Mouse (Mus musculus): ENCODE data around the gene U2af2. TPM values are rescaled to one million over a fixed set of nuclear protein-coding genes. Genes with fewer than 3 reads are reported as not detected.
A peak's percentile ranks its signal among the peaks of the same experiment; 100 is the strongest.
"Not testable (repeated sequence)": the region's sequence is repeated elsewhere in the genome, so short reads cannot be mapped to it uniquely, and the experiment has no call there.

Gene U2af2
- total RNA-seq, 4 experiments from 2014 or later: 159 to 182 (median 174) TPM

- DNase-seq (ENCODE audit: low spot score in 2 of 2): no peak
These were observed 2.9 kb downstream of the U2af2 start for GRCm38 (mm10) chr7:5064886-5065285.

DNA sequence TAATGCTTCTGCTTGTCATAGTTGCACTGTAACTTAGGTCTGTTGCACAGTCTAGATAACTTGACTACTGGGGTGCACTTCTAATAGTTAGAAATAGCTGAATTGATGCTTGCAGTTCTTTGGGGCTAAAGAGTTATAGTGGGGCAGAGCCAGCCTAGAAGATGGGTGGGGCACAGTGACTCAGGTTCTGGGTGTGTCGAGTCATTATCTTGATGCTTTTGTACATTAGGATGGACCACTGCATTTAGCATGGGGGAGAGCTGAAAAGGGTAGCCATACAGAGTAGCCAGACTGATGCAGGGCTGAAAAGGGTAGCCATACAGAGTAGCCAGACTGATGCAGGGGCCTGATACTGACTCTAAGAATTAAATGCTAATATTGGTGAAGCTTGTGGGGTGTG is 11.6 kb downstream of the U2af2 start:
- no peak for DNase-seq (ENCODE audit: low spot score in 2 of 2)

GRCm38 (mm10) chr7:5074984-5075383 is 13.0 kb downstream of the U2af2 start:
- DNase-seq (ENCODE audit: low spot score in 2 of 2): no peak

- DNase-seq (ENCODE audit: low spot score in 2 of 2): no peak
These were observed 15.0 kb downstream of the U2af2 start for GRCm38 (mm10) chr7:5076931-5077330.

DNA sequence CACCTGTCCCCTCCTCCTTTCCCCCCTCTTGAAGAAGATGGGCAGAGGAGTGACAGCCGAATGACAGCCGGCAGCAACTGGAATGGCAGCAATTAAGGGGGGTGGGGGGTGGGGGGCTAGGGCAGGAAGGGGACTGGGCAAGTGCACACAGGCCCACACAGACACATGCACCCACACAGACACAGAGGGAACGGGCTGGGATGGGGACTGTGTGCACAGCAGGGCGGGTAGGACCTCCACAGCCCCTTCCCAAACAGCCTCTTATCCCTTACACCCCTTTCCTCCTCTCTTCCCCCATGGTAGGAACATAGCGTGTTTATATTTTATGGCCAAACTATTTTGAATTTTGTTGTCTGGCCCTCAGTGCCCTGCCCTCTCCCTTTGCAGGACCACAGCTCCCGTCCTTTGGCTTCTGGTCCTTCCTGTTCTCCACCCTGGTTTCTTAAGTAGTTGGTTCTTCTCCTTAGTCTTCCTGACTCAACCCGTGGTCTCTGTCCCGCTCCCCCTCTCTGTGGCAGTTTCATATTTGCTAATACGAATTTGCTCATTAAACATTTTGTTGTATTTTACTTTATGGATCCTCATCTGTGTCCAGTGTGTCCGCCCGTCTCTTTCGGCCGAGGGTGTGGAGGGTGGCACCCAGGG is 17.5 kb downstream of the U2af2 start:
- DNase-seq (ENCODE audit: low spot score in 2 of 2): not testable (repeated sequence)

DNA sequence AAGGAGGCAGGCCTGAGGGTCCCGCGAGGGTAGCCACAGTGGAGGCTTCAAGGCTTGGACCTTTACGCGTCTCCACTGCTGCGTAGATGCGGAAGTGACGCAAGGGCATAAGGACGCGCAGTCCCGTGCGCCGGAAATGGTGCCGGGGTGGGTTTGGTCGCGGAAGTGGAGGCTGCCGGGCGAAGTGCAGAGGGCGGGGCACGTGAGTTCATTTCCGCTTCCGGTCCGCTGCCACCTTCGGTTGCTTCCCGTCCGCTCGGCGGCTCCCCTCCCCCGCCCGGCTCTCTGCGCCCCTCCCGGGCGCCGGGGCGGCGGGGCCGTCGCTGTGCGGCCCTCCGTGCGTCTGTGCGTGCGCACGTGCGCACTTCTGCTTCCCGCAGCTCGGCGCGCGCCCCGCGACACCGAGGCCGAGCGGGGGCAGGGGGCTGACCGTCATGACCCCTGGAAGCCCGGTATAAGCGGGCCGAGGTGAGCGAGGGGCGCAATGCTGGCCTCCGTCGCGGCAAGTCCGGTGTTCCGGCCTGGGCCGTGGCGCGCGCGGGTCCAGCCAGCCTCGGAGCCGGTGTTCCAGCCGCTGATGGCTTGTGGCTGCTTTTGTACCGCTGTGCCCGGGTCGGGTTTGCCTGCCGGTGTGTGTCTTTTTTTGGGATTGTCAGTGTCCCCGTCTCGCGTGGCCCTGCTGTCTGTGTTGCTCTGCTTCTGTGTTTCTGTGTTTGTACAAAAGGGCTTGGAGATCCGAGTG is 18.2 kb downstream of the U2af2 start, which contains the start of gene Epn1:
Gene Epn1 (plus strand): TSS at position 226 of the 742 bp plus-strand sequence.
- DNase-seq (ENCODE audit: low spot score in 2 of 2): peak; percentile 91 to 95

DNA sequence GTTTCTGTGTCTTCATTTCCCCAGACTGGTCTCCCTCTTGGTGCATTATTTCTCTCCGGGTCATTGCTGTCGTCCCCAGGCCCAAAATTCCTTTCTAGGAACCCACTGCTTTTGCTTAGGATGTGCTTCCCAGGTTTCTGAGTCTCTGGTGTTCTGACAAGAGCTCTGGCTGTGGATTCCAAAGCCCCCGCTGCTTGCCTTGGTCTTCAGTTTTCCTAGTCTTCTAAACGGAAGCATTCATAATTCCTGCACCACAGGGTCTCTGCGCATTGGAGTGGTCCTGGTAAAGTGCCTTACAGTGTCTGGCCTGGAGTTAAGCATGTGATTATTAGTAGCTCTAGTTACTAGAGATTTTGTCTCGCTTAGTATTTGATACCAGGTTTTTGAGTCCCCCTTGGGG is 18.9 kb downstream of the U2af2 start:
- DNase-seq (ENCODE audit: low spot score in 2 of 2): no peak

GRCm38 (mm10) chr7:5081241-5081640 is 19.3 kb downstream of the U2af2 start:
- DNase-seq (ENCODE audit: low spot score in 2 of 2): no peak

GRCm38 (mm10) chr7:5081939-5082338 is 20.0 kb downstream of the U2af2 start:
- DNase-seq (ENCODE audit: low spot score in 2 of 2): no peak

- DNase-seq (ENCODE audit: low spot score in 2 of 2): no peak
These were observed 21.6 kb downstream of the U2af2 start for GRCm38 (mm10) chr7:5083325-5084105.

- DNase-seq (ENCODE audit: low spot score in 2 of 2): no peak
These were observed 23.6 kb downstream of the U2af2 start for GRCm38 (mm10) chr7:5085512-5085911.

GRCm38 (mm10) chr7:5086921-5087440 is 25.0 kb downstream of the U2af2 start:
- DNase-seq (ENCODE audit: low spot score in 2 of 2): no peak

GRCm38 (mm10) chr7:5087886-5088285 is 25.9 kb downstream of the U2af2 start:
- no peak for DNase-seq (ENCODE audit: low spot score in 2 of 2)

DNA sequence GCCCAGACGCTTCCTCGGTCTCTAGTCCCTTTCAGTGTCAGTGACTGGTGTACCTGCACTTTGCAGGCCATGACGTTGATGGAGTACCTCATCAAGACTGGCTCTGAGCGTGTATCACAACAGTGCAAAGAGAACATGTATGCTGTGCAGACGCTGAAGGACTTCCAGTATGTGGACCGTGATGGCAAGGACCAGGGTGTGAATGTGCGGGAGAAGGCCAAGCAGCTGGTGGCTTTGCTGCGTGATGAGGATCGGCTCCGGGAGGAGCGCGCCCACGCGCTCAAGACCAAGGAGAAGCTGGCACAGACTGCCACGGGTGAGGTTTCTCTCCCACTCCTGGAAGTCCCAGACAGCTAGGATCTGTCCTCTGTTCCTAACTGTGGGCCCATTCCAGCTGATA is 27.9 kb downstream of the U2af2 start:
- DNase-seq (ENCODE audit: low spot score in 2 of 2): peak; percentile 28 to 74

GRCm38 (mm10) chr7:5091008-5091728 is 29.2 kb downstream of the U2af2 start:
- peak in 1 of 2 experiments; percentile 69 for DNase-seq (ENCODE audit: low spot score in 2 of 2)

DNA sequence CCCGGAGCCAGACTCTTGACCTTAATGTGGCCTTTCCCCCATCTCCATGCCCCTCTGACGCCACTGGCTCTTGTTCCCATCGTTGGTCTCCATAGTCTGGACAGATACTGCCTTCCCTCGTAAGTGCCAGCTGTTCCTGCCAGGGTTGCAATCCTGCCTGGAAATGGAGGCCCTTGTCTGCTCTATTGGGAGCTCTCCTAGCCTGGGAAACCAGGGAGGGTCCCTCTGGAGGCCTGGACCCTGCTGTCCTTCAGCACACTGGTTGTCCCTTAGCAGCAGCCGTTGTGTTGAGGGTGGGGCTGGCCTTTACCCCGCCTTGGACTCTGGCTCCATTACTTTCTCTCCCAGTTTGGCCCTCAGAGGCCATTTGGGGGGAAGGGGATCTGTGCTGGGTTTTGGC is 30.4 kb downstream of the U2af2 start:
- DNase-seq (ENCODE audit: low spot score in 2 of 2): no peak

DNA sequence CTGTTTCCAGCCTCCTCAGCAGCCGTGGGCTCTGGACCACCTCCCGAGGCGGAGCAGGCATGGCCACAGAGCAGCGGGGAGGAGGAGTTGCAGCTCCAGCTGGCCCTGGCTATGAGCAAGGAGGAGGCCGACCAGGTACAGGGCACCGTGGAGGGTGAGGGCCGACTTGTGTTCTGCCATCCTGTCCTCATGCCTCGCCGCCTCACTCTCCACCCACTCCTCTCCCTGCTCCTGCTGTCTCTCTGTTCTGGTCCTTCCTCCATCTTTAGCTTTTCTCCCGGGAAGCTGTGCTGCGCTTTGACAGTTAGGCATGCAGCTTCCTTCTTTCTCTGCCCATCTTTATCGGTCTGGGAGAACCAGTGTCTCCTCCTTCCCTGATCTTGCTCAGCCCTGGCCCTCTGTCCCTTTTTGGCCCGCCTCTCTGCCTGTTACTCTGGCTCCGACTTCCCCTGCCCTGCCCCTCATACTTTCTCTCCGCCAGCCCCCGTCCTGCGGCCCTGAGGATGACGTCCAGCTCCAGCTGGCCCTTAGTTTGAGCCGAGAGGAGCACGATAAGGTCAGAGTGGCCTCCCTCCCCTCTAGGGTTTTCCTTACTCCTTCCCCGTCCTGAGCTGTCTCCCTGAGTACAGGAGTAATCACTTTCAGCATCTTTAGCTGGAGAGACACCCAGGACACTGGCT is 31.0 kb downstream of the U2af2 start:
- no peak for DNase-seq (ENCODE audit: low spot score in 2 of 2)

DNA sequence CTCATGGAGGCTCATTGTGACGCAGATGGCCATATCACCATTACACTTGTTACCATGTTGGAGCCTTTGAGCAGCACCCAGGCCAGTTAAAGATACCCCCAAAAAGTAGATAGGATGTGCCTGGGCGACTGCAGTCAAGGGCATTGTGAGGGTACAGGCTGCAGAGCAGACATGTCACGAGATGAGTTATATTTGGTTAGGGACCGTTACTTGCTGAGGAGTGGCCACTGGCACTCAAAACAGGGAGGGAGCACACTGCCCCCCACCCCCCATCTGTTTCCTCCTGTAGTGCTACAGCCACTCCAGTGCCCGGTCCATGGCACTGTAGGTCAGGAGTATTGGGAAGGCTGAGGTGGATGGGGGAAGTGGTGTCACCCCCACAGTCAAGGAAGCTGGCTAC is 36.8 kb downstream of the U2af2 start:
- DNase-seq (ENCODE audit: low spot score in 2 of 2): no peak

DNA sequence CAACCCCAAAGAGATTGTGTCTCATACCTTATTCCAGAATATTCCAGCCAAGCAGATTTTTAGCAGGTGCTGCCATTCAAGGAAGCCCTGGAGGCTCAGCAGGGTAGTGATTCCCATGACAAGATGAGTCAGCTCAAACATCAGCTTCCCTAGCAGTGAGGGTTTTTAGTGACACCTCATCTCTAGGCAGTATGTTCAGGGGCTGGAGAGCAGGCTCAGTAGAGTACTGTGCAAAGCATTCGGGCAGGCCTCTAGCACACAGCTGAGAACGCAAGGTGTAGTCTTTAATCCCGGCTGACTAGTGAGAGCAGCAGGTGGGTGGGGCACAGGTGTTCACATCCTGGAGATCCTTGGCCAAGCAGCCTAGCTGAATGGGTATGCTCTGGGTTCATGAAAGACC is 37.9 kb downstream of the U2af2 start:
- no peak for DNase-seq (ENCODE audit: low spot score in 2 of 2)

GRCm38 (mm10) chr7:5101066-5101663 is 39.2 kb downstream of the U2af2 start:
- no peak for DNase-seq (ENCODE audit: low spot score in 2 of 2)
